Mouse (Mus musculus): Measurements from ENCODE around the gene Tmem203. TPM values are rescaled to one million over a fixed set of nuclear protein-coding genes. Genes with fewer than 3 reads are reported as not detected.

Tmem203 gene
- polyA plus RNA-seq, 1 experiment from 2014 or later: 10.9 TPM

DNA sequence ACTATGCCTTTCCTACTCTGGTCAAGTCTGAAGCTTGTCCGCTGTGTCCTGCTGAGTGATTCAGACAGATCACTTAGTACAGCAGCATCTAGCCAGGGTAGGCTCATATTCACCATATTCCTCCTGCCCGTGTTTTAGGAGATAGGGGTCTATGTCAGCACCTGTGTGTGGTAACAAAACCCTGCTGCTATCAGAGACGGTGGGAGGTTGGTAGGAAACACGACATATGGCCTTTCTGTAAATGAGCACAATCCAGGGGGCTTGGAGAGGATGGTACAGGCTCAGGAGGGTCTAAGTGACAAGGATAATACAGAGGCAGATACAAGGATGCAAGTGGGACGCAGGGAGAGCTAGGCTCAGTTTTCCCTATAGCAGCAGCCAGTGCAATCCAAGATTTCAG, 25.7 kb upstream of the Tmem203 start:
- no peak overlapping the region for H3K4me2 ChIP-seq (ENCODE audit: low read depth, low read length)
- H3K36me3 ChIP-seq (ENCODE audit: control insufficient read depth, insufficient read depth): no peaks in the 10 kb centered on the region
- no peak overlapping the region for H3K4me3 ChIP-seq (ENCODE audit: low read depth, low read length)
- peaks cover 17% of the 10 kb centered on the region for H3K4me1 ChIP-seq (ENCODE audit: control insufficient read depth, low read depth, low read length)
- H3K27me3 ChIP-seq (ENCODE audit: control insufficient read depth, insufficient read depth, low read depth, low read length): no peaks in the 10 kb centered on the region; the same call in 1 of the 2 replicates
- no peak overlapping the region for H3K27ac ChIP-seq (ENCODE audit: low read length)
- no peak overlapping the region for H3K9ac ChIP-seq (ENCODE audit: low read depth, low read length)
- 64% methylated on average over 5 of the region's 5 CpGs for WGBS (ENCODE audit: insufficient replicate concordance)
- H3K9me3 ChIP-seq (replicated peaks; ENCODE audit: control insufficient read depth, low read length): no peaks in the 10 kb centered on the region
- no peak for ATAC-seq (ENCODE audit: low read depth)

DNA sequence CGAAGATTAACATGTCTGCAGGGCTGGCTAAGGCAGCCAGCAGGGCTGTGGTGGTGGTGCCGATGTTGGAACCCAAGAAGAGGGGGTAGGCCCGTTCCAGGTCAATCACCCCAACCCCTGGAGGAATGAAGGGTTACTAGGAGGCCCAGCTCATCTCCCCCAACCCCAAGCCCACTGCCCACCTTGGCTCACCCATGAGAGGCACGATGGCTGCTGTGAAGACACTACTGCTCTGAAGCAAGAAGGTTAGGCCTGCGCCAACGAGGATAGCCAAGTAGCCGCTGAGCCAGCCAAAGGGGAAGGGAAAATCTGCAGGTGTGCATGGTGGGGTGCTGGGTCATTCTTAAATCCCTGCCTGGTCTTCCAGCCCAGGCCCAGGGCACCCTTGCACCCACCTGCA, 24.7 kb upstream of the Tmem203 start:
- no peaks in the 10 kb centered on the region for H3K9me3 ChIP-seq (replicated peaks; ENCODE audit: control insufficient read depth, low read length)
- no peak overlapping the region for H3K27ac ChIP-seq (ENCODE audit: low read length)
- H3K27me3 ChIP-seq (ENCODE audit: control insufficient read depth, insufficient read depth, low read depth, low read length): no peaks in the 10 kb centered on the region; the same call in 1 of the 2 replicates
- no peaks in the 10 kb centered on the region for H3K36me3 ChIP-seq (ENCODE audit: control insufficient read depth, insufficient read depth)
- peaks cover 14% of the 10 kb centered on the region for H3K4me1 ChIP-seq (ENCODE audit: control insufficient read depth, low read depth, low read length)
- H3K4me3 ChIP-seq (ENCODE audit: low read depth, low read length): no peak overlapping the region
- no peak for ATAC-seq (ENCODE audit: low read depth)
- no peak overlapping the region for H3K4me2 ChIP-seq (ENCODE audit: low read depth, low read length)
- WGBS (ENCODE audit: insufficient replicate concordance): 78% methylated on average over 7 of the region's 7 CpGs
- no peak overlapping the region for H3K9ac ChIP-seq (ENCODE audit: low read depth, low read length)

- H3K27ac ChIP-seq (ENCODE audit: low read length): no peak overlapping the region
- H3K4me3 ChIP-seq (ENCODE audit: low read depth, low read length): no peak overlapping the region
- no peak overlapping the region for H3K4me2 ChIP-seq (ENCODE audit: low read depth, low read length)
- H3K36me3 ChIP-seq (ENCODE audit: control insufficient read depth, insufficient read depth): no peaks in the 10 kb centered on the region
- ATAC-seq (ENCODE audit: low read depth): no peak
- no peaks in the 10 kb centered on the region for H3K9me3 ChIP-seq (replicated peaks; ENCODE audit: control insufficient read depth, low read length)
- no peaks in the 10 kb centered on the region; the same call in 1 of the 2 replicates for H3K27me3 ChIP-seq (ENCODE audit: control insufficient read depth, insufficient read depth, low read depth, low read length)
- 63% methylated on average over 12 of the region's 12 CpGs for WGBS (ENCODE audit: insufficient replicate concordance)
- peaks cover 10% of the 10 kb centered on the region for H3K4me1 ChIP-seq (ENCODE audit: control insufficient read depth, low read depth, low read length)
- H3K9ac ChIP-seq (ENCODE audit: low read depth, low read length): no peak overlapping the region
These were observed 24.2 kb upstream of the Tmem203 start for GRCm38 (mm10) chr2:25231038-25231437.

- Histone ChIP-seq H3K9me3 (replicated peaks; ENCODE audit: control insufficient read depth, low read length) (no peaks in the 10 kb centered on the region), H3K27me3 (ENCODE audit: control insufficient read depth, insufficient read depth, low read depth, low read length) (no peaks in the 10 kb centered on the region; the same call in 1 of the 2 replicates), H3K4me3 (ENCODE audit: low read depth, low read length) (no peak overlapping the region), H3K4me1 (ENCODE audit: control insufficient read depth, low read depth, low read length) (peaks cover 6% of the 10 kb centered on the region), H3K36me3 (ENCODE audit: control insufficient read depth, insufficient read depth) (no peaks in the 10 kb centered on the region), H3K4me2 (ENCODE audit: low read depth, low read length) (no peak overlapping the region), H3K27ac (ENCODE audit: low read length) (no peak overlapping the region), H3K9ac (ENCODE audit: low read depth, low read length) (no peak overlapping the region)
- ATAC-seq (ENCODE audit: low read depth): no peak
- 7% methylated on average over 4 of the region's 4 CpGs for WGBS (ENCODE audit: insufficient replicate concordance)
These were observed 21.8 kb upstream of the Tmem203 start for GRCm38 (mm10) chr2:25233421-25233820.

GRCm38 (mm10) chr2:25234050-25234449, 21.2 kb upstream of the Tmem203 start, which contains the start of gene Slc34a3:
Gene Slc34a3 (minus strand): TSS chr2:25234364.
- Histone ChIP-seq H3K27me3 (ENCODE audit: control insufficient read depth, insufficient read depth, low read depth, low read length) (no peaks in the 10 kb centered on the region; the same call in 1 of the 2 replicates), H3K27ac (ENCODE audit: low read length) (no peak within 1 kb of the TSS), H3K36me3 (ENCODE audit: control insufficient read depth, insufficient read depth) (no peaks in the 10 kb centered on the region), H3K4me2 (ENCODE audit: low read depth, low read length) (no peak within 1 kb of the TSS), H3K9me3 (replicated peaks; ENCODE audit: control insufficient read depth, low read length) (no peaks in the 10 kb centered on the region), H3K4me3 (ENCODE audit: low read depth, low read length) (no peak within 1 kb of the TSS), H3K9ac (ENCODE audit: low read depth, low read length) (no peak within 1 kb of the TSS), H3K4me1 (ENCODE audit: control insufficient read depth, low read depth, low read length) (peaks cover under 1% of the 10 kb centered on the region; the same call in 1 of the 2 replicates)
- 63% methylated on average over 3 of the region's 3 CpGs for WGBS (ENCODE audit: insufficient replicate concordance)
- ATAC-seq (ENCODE audit: low read depth): no peak

GRCm38 (mm10) chr2:25234551-25235220, 20.6 kb upstream of the Tmem203 start:
- no peak overlapping the region for H3K9ac ChIP-seq (ENCODE audit: low read depth, low read length)
- no peak for ATAC-seq (ENCODE audit: low read depth)
- no peaks in the 10 kb centered on the region for H3K9me3 ChIP-seq (replicated peaks; ENCODE audit: control insufficient read depth, low read length)
- H3K4me2 ChIP-seq (ENCODE audit: low read depth, low read length): no peak overlapping the region
- H3K36me3 ChIP-seq (ENCODE audit: control insufficient read depth, insufficient read depth): no peaks in the 10 kb centered on the region
- no peaks in the 10 kb centered on the region; the same call in 1 of the 2 replicates for H3K27me3 ChIP-seq (ENCODE audit: control insufficient read depth, insufficient read depth, low read depth, low read length)
- H3K4me3 ChIP-seq (ENCODE audit: low read depth, low read length): no peak overlapping the region
- H3K4me1 ChIP-seq (ENCODE audit: control insufficient read depth, low read depth, low read length): no peaks in the 10 kb centered on the region
- 38% methylated on average over 5 of the region's 5 CpGs for WGBS (ENCODE audit: insufficient replicate concordance)
- no peak overlapping the region for H3K27ac ChIP-seq (ENCODE audit: low read length)

- H3K4me2 ChIP-seq (ENCODE audit: low read depth, low read length): no peak within 1 kb of the TSS
- H3K4me1 ChIP-seq (ENCODE audit: control insufficient read depth, low read depth, low read length): peaks cover 10% of the 10 kb centered on the region
- H3K27ac ChIP-seq (ENCODE audit: low read length): no peak within 1 kb of the TSS
- no peak for ATAC-seq (ENCODE audit: low read depth)
- H3K36me3 ChIP-seq (ENCODE audit: control insufficient read depth, insufficient read depth): no peaks in the 10 kb centered on the region
- no peaks in the 10 kb centered on the region for H3K9me3 ChIP-seq (replicated peaks; ENCODE audit: control insufficient read depth, low read length)
- H3K4me3 ChIP-seq (ENCODE audit: low read depth, low read length): no peak within 1 kb of the TSS
- WGBS (ENCODE audit: insufficient replicate concordance): 35% methylated on average over 8 of the region's 8 CpGs
- H3K9ac ChIP-seq (ENCODE audit: low read depth, low read length): no peak within 1 kb of the TSS
- peaks cover 11% of the 10 kb centered on the region for H3K27me3 ChIP-seq (ENCODE audit: control insufficient read depth, insufficient read depth, low read depth, low read length)
These were observed 18.6 kb upstream of the Tmem203 start, which contains the start of gene Rnf224 for GRCm38 (mm10) chr2:25236614-25237013. Gene Rnf224 (minus strand): TSS chr2:25236787.

- Histone ChIP-seq H3K9me3 (replicated peaks; ENCODE audit: control insufficient read depth, low read length) (no peaks in the 10 kb centered on the region), H3K9ac (ENCODE audit: low read depth, low read length) (no peak overlapping the region), H3K27ac (ENCODE audit: low read length) (no peak overlapping the region), H3K4me3 (ENCODE audit: low read depth, low read length) (no peak overlapping the region), H3K27me3 (ENCODE audit: control insufficient read depth, insufficient read depth, low read depth, low read length) (peaks cover 20% of the 10 kb centered on the region), H3K36me3 (ENCODE audit: control insufficient read depth, insufficient read depth) (no peaks in the 10 kb centered on the region), H3K4me2 (ENCODE audit: low read depth, low read length) (no peak overlapping the region), H3K4me1 (ENCODE audit: control insufficient read depth, low read depth, low read length) (peaks cover 19% of the 10 kb centered on the region)
- no peak for ATAC-seq (ENCODE audit: low read depth)
- 40% methylated on average over 4 of the region's 4 CpGs for WGBS (ENCODE audit: insufficient replicate concordance)
These were observed 17.7 kb upstream of the Tmem203 start for GRCm38 (mm10) chr2:25237522-25237921.

GRCm38 (mm10) chr2:25238106-25238505, 17.1 kb upstream of the Tmem203 start:
- peaks cover 19% of the 10 kb centered on the region for H3K4me1 ChIP-seq (ENCODE audit: control insufficient read depth, low read depth, low read length)
- H3K9me3 ChIP-seq (replicated peaks; ENCODE audit: control insufficient read depth, low read length): no peaks in the 10 kb centered on the region
- H3K27ac ChIP-seq (ENCODE audit: low read length): no peak overlapping the region
- H3K27me3 ChIP-seq (ENCODE audit: control insufficient read depth, insufficient read depth, low read depth, low read length): peaks cover 26% of the 10 kb centered on the region
- no peak overlapping the region for H3K4me3 ChIP-seq (ENCODE audit: low read depth, low read length)
- H3K4me2 ChIP-seq (ENCODE audit: low read depth, low read length): no peak overlapping the region
- no peak for ATAC-seq (ENCODE audit: low read depth)
- no peak overlapping the region for H3K9ac ChIP-seq (ENCODE audit: low read depth, low read length)
- no peaks in the 10 kb centered on the region for H3K36me3 ChIP-seq (ENCODE audit: control insufficient read depth, insufficient read depth)

All from liver, embryonic 16.5 days (tissue).